Mouse (Mus musculus) CH12F3 (cell line): ENCODE data around the gene Smagp.

Experiments used
- in situ Hi-C: fragments of 300-500 bp; cut with MboI; formaldehyde crosslinking; loops from 2 replicates; pipeline ENCODE4 v1.14.3; 2020; ENCODE audit warnings: low sequenced_read_pairs

The Smagp gene

GRCm38 (mm10) chr15:100666219-100666696, 29.5 kb upstream of the Smagp start:
- in situ Hi-C loops: no loop called here

- in situ Hi-C loops: no loop called here
These were observed 28.9 kb upstream of the Smagp start for GRCm38 (mm10) chr15:100665411-100666218.

GRCm38 (mm10) chr15:100664813-100665274, 28.1 kb upstream of the Smagp start:
- in situ Hi-C loops: no loop called here

GRCm38 (mm10) chr15:100660805-100661204, 24.1 kb upstream of the Smagp start:
- in situ Hi-C loops: no loop called here

- in situ Hi-C loops: no loop called here
These were observed 23.6 kb upstream of the Smagp start for GRCm38 (mm10) chr15:100660306-100660705.

GRCm38 (mm10) chr15:100655201-100655600, 18.5 kb upstream of the Smagp start:
- in situ Hi-C loops: no loop called here

DNA sequence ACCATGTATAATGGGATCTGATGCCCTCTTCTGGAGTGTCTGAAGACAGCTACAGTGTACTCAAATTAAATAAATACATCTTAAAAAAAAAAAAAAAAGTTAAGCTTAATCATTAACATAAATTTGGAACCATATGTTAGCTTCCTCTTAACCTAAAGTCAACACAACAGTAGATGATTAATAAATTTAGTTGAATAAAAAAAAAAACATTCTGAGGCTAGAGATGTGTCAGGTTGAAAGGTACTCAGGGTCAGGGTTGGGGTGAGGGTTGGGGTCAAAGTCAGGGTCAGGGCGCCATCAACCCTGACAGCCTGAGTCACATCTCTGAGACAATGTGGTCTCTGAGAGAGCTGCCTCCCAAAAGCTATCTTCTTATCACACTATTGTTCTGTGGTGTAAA, 17.5 kb upstream of the Smagp start:
- in situ Hi-C loops: no loop called here

- in situ Hi-C loops: no loop called here
These were observed 14.9 kb upstream of the Smagp start for GRCm38 (mm10) chr15:100651610-100652009.

GRCm38 (mm10) chr15:100650111-100650510, 13.4 kb upstream of the Smagp start:
- in situ Hi-C loops: no loop called here

DNA sequence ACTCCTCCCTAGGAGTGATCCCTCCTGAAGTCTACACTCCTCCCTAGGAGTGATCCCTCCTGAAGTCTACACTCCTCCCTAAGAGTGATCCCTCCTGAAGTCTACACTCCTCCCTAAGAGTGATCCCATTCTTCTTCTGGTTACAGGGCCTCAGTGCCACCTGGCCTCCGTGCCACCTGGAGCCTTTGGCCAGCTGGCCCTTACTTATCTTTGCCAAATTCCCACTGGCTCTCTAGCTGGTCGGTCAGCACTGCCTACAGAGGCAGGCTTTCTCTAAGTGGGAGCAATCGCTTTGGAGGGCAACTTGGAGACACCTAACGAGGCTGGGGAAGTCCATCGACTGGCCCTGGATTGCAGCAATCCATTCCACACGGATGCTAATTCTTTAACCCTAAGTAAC, 9.4 kb upstream of the Smagp start:
- in situ Hi-C loops: no loop called here

DNA sequence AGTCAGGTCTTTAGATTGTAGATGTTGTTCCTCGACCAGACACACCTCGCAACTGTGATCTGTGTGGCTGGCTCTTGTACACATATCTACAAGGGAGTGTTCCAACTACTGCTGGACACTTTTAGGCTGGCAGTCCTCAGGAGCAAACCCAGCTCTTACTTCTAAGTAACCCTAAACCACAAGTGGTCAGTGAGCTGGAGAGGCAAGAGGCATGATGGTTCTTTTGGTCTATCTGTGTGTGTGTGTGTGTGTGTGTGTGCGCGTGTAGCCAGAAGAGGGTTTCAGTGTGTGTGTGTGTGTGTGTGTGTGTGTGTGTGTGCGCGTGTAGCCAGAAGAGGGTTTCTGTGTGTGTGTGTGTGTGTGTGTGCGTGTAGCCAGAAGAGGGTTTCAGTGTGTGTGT, 5.7 kb upstream of the Smagp start:
- in situ Hi-C loops: no loop called here

GRCm38 (mm10) chr15:100641226-100641810, 4.6 kb upstream of the Smagp start:
- in situ Hi-C loops: no loop called here

DNA sequence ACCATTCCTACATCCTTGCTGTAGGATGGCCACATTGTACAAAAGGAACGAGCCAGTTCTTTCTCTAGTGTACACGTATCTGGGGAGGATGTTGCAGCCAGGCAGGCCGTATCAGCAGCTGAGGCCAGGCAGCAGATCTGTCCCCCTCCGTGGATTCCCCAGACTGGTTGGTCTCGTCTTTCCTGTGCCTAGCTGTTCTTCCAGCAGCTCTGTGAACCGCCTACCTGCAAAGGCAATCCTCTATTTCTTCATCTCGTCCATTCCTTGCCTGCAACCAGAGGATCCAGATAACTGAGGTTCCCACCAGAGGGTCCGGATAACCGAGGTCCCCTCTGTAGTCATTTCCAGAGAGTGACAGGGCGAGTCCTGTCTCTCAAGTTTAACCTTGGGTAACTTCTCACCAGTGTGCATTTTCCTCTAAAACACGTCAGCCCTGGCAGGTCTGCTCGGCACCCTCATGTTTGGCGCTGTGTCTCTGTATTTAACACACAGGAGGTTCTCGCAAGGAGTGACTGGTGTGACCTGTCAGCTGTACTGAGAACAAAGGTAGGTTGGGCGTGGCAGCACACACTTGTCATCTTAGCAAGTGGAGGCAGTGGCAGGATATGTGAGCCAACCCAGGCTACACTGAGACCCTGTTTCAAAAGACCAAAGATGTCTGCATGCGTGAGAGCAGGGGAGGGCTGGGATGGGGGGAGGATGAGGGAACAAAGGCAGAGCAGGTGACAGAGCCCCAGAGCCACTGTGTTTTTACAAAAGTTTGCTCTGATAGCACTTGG, 3.4 kb upstream of the Smagp start:
- in situ Hi-C loops: no loop called here

DNA sequence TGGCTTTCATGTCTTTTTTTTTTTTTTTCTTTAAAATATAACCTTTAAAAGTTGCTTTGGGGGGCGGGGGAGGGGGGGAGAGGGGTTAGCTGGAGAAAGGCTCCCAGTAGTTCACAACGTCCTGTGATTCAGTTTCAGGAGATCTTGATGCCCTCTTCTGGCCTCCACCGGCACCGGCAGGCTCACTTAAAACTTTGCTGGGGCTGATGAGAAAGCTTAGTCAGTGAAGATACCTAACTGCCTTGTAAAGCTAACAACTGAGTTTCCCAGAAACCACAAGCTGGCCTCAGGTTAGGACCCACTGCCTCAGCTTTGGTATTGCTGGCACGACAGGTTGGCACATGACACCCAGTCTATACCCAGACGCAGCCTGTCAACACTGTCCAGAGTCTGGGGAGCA, 921 bp upstream of the Smagp start:
- in situ Hi-C loops: no loop called here

GRCm38 (mm10) chr15:100635851-100636645, 692 bp downstream of the Smagp start:
- in situ Hi-C loops: no loop called here

- in situ Hi-C loops: no loop called here
These were observed 1.5 kb downstream of the Smagp start for GRCm38 (mm10) chr15:100635239-100635638.

DNA sequence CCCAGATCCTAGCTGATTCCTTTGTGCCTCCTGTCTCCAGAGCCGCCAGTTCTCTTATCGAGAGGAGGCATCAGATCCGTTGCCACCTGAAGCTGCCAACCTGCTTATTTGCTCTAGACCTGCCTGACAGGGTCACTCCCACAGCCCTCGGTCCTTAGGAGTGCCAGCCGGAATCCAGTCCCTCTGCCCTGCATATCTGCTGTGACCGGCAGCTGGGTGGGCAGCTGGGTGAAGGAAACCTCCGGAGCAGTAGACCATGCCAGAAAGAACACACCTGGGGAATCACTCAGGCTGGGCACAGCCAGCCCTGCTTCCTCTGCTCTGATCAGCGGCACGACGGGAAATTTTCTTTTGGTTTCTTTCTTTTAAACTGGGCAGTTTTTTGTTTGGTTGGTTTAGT, 3.4 kb downstream of the Smagp start:
- in situ Hi-C loops: no loop called here

DNA sequence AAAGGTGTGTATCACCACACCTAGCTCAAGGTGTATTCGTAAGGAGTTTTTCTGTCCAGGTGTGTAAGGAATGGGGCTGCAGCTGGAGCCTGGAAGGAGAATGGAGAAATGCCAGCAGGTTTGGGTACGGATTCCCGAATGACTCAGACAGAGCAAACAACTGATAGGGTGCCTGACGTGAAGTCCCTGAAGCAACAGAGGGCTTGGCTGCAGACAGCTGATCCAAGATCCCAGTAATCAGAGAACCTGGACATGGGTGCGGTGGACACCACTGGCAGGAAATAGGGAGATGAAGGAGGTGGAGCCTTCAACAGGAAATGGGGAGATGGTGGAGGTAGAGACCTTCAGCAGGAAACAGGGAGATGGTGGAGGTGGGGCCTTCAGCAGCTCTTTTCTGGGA, 4.4 kb downstream of the Smagp start:
- in situ Hi-C loops: no loop called here

- in situ Hi-C loops: no loop called here
These were observed 5.1 kb downstream of the Smagp start for GRCm38 (mm10) chr15:100631454-100632170.

DNA sequence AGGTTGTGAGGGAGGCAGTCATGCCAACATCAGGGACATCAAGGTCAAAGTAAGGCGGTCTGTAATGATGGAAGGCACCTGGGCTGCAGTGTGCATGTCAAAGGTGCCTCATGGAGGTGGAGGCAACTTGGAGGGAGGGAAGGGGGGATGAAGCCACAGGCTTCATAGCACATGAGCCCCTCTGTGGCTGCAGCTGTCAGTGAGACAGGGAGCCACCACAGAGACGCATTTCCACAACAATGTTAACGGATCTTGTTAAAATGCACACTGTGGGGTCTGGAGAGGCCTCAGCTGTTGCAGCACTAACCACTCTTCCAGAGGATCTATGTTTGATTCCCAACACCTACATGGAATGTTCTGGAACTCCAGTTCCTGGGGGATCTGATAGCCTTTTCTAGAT, 6.6 kb downstream of the Smagp start:
- in situ Hi-C loops: no loop called here
